Mouse (Mus musculus) C2C12 (cell line): ENCODE results near the gene Fbn1.

Source experiments
- CEBPB ChIP-seq: IDR thresholded peaks from one replicate; pipeline ENCODE4 v1.6.1; 2011; ENCODE audit warnings: low read depth, mild to moderate bottlenecking, control low read depth, moderate library complexity
- CTCF ChIP-seq: IDR thresholded peaks from one replicate; pipeline ENCODE4 v1.5.1; 2011; ENCODE audit not compliant: control insufficient read depth, insufficient read depth, insufficient read length
- FOSL1 ChIP-seq: IDR thresholded peaks from one replicate; pipeline ENCODE4 v1.8.0; 2011; ENCODE audit warnings: mild to moderate bottlenecking, low read length; ENCODE audit not compliant: poor library complexity, insufficient read depth, severe bottlenecking
- MAX ChIP-seq: IDR thresholded peaks from one replicate; pipeline ENCODE4 v1.6.1; 2011; ENCODE audit warnings: mild to moderate bottlenecking, control low read depth
- MYOD1 ChIP-seq: IDR thresholded peaks from one replicate; pipeline ENCODE4 v1.6.1; 2011; ENCODE audit warnings: low read depth; ENCODE audit not compliant: control insufficient read depth, insufficient read length

- TF ChIP-seq CTCF: no peak
- no peak for TF ChIP-seq MYOD1
- no peak for TF ChIP-seq MAX
- no peak for TF ChIP-seq FOSL1
- no peak for TF ChIP-seq CEBPB
These were observed 212.3 kb downstream of the Fbn1 start for GRCm38 (mm10) chr2:125295526-125295925.
